9 mouse cellular contexts compared by ENCODE assay signal in genomic region chr11:69633128-69633866, GRCm38 (mm10). TPM values are rescaled to one million over a fixed set of nuclear protein-coding genes. Genes with fewer than 3 reads are reported as not detected.
DNase-seq lines count a peak whose midpoint lies in the region; ATAC-seq and TF ChIP-seq lines count a peak whose summit lies in the region.
"Had no signal": no experiment of that assay in that cellular context is flagged by ENCODE, and none has a peak within 500 bp of the region (broad histone marks: within the 10 kb centered on the region; RNA-seq: fewer than 3 reads in every experiment).

No protein-coding gene starts in this region.

- ATAC-seq in granulocyte monocyte progenitor cell, adult 5-6 weeks (replicated peaks; ENCODE audit: poor library complexity, severe bottlenecking) = peak; percentile 7
- peak; percentile 16; the same call in 1 of the 2 replicates for ATAC-seq in megakaryocyte-erythroid progenitor cell, adult 5-6 weeks (replicated peaks; ENCODE audit: low FRiP score, low TSS enrichment, poor library complexity, severe bottlenecking)

- TF ChIP-seq CTCF in thymus, adult 2 months (IDR thresholded peaks at IDR 0.05; ENCODE audit: borderline replicate concordance, control insufficient read depth, extremely low read depth, insufficient read depth, low read length, poor library complexity) = no peak

- peak overlapping the region; percentile 63 for H3K4me3 ChIP-seq in thymus, adult 2 months (ENCODE audit: control insufficient read depth, insufficient read depth, low read length)

- no peak overlapping the region for H3K27ac ChIP-seq in thymus, adult 2 months (ENCODE audit: control insufficient read depth, insufficient read depth, low read length)

- peaks cover 2% of the 10 kb centered on the region for H3K4me1 ChIP-seq in thymus, adult 2 months (replicated peaks; ENCODE audit: control insufficient read depth, insufficient read depth, low read length)

- H3K27me3 ChIP-seq in thymus, adult 2 months (ENCODE audit: control insufficient read depth, insufficient read depth, low read length) = no peaks in the 10 kb centered on the region

- H3K36me3 ChIP-seq in thymus, adult 2 months (ENCODE audit: control insufficient read depth, insufficient read depth, low read length) = no peaks in the 10 kb centered on the region

- DNase-seq in cerebellum, adult 11 months = peak; percentile 70
- no peak for DNase-seq in cerebellum, postnatal 4 days (ENCODE audit: low spot score in 2 of 2)
- DNase-seq in thymus, adult 2 months = no peak
- no peak for DNase-seq in thymus, postnatal 0 days (ENCODE audit: low spot score)
- DNase-seq in kidney, postnatal 36 days = peak; percentile 63 to 80
- DNase-seq in right cerebral cortex, postnatal 14 days = no peak

- WGBS in thymus, adult 2 months = under 1% methylated on average over 50 of the region's 50 CpGs

- no peak for TF ChIP-seq POLR2A in thymus, adult 2 months (IDR thresholded peaks at IDR 0.05; ENCODE audit: control insufficient read depth, extremely low read depth, insufficient read depth, low read length, poor library complexity)

RNA-seq across cellular contexts. Expression of gene Fxr2, which starts 0.5 kb away (rescaled TPM):
- polyA plus RNA-seq in thymus, adult 2 months (2012; rRNA removed) = 94.1 and 96.0 TPM in 2 replicates
- polyA plus RNA-seq in thymus, postnatal 0 days (2015; fragmentation: Nextera tagmentation; extraction: Ambion mirVana) = 18.4 and 26.6 TPM in 2 replicates
- 47.4 and 65.8 TPM in 2 replicates for total RNA-seq in granulocyte monocyte progenitor cell, adult 5-6 weeks (2014; fragmentation: Nextera tagmentation)
- 34.1 and 37.1 TPM in 2 replicates for total RNA-seq in granulocyte monocyte progenitor cell, adult 5-6 weeks (2017)
- 67.4 and 83.1 TPM in 2 replicates for total RNA-seq in megakaryocyte-erythroid progenitor cell, adult 5-6 weeks (2014; fragmentation: Nextera tagmentation)
- total RNA-seq in megakaryocyte-erythroid progenitor cell, adult 5-6 weeks (2017) = 36.4 and 45.6 TPM in 2 replicates

RNA-seq across cellular contexts. Expression of gene Sat2, which starts 11.5 kb away (rescaled TPM):
- polyA plus RNA-seq in thymus, adult 2 months (2012; rRNA removed) = 0.67 and 0.73 TPM in 2 replicates
- polyA plus RNA-seq in thymus, postnatal 0 days (2015; fragmentation: Nextera tagmentation; extraction: Ambion mirVana) = 3.5 and 4.3 TPM in 2 replicates
- not detected in 2 replicates for total RNA-seq in granulocyte monocyte progenitor cell, adult 5-6 weeks (2014; fragmentation: Nextera tagmentation)
- 1.8 TPM in 1 of 2 replicates, not detected in the other for total RNA-seq in granulocyte monocyte progenitor cell, adult 5-6 weeks (2017)
- total RNA-seq in megakaryocyte-erythroid progenitor cell, adult 5-6 weeks (2014; fragmentation: Nextera tagmentation) = not detected in 2 replicates
- total RNA-seq in megakaryocyte-erythroid progenitor cell, adult 5-6 weeks (2017) = not detected in 2 replicates
- total RNA-seq: hematopoietic stem cell, adult 5-6 weeks had no signal

RNA-seq across cellular contexts. Expression of gene Shbg, which starts 15.6 kb away (rescaled TPM):
- polyA plus RNA-seq in thymus, adult 2 months (2012; rRNA removed) = not detected in 2 replicates
- 0.13 TPM in 1 of 2 replicates, not detected in the other for polyA plus RNA-seq in thymus, postnatal 0 days (2015; fragmentation: Nextera tagmentation; extraction: Ambion mirVana)
- not detected in 2 replicates for total RNA-seq in granulocyte monocyte progenitor cell, adult 5-6 weeks (2014; fragmentation: Nextera tagmentation)
- total RNA-seq in granulocyte monocyte progenitor cell, adult 5-6 weeks (2017) = not detected in 2 replicates
- total RNA-seq in megakaryocyte-erythroid progenitor cell, adult 5-6 weeks (2014; fragmentation: Nextera tagmentation) = not detected in 2 replicates
- total RNA-seq in megakaryocyte-erythroid progenitor cell, adult 5-6 weeks (2017) = not detected in 2 replicates
- total RNA-seq: hematopoietic stem cell, adult 5-6 weeks had no signal

RNA-seq across cellular contexts. Expression of gene Sox15, which starts 21.8 kb away (rescaled TPM):
- polyA plus RNA-seq in thymus, adult 2 months (2012; rRNA removed) = 0.24 and 0.52 TPM in 2 replicates
- 0.15 and 0.22 TPM in 2 replicates for polyA plus RNA-seq in thymus, postnatal 0 days (2015; fragmentation: Nextera tagmentation; extraction: Ambion mirVana)
- total RNA-seq in granulocyte monocyte progenitor cell, adult 5-6 weeks (2014; fragmentation: Nextera tagmentation) = not detected in 2 replicates
- total RNA-seq in granulocyte monocyte progenitor cell, adult 5-6 weeks (2017) = not detected in 2 replicates
- total RNA-seq in megakaryocyte-erythroid progenitor cell, adult 5-6 weeks (2014; fragmentation: Nextera tagmentation) = 0.45 TPM in 1 of 2 replicates, not detected in the other
- total RNA-seq in megakaryocyte-erythroid progenitor cell, adult 5-6 weeks (2017) = not detected in 2 replicates

RNA-seq across cellular contexts. Expression of gene Atp1b2, which starts 27.6 kb away (rescaled TPM):
- polyA plus RNA-seq in thymus, adult 2 months (2012; rRNA removed) = 3.4 and 4.2 TPM in 2 replicates
- polyA plus RNA-seq in thymus, postnatal 0 days (2015; fragmentation: Nextera tagmentation; extraction: Ambion mirVana) = 1.7 and 1.8 TPM in 2 replicates
- 1.7 and 3.0 TPM in 2 replicates for total RNA-seq in granulocyte monocyte progenitor cell, adult 5-6 weeks (2014; fragmentation: Nextera tagmentation)
- 0.10 TPM in 1 of 2 replicates, not detected in the other for total RNA-seq in granulocyte monocyte progenitor cell, adult 5-6 weeks (2017)
- 291 and 408 TPM in 2 replicates for total RNA-seq in megakaryocyte-erythroid progenitor cell, adult 5-6 weeks (2014; fragmentation: Nextera tagmentation)
- total RNA-seq in megakaryocyte-erythroid progenitor cell, adult 5-6 weeks (2017) = 32.8 and 68.9 TPM in 2 replicates

Comparison
In these comparisons a context has a peak if more than half of its experiments do, and no peak if none do; other contexts are left out.
1. DNase-seq: peak in cerebellum, adult 11 months (single experiment) and kidney, postnatal 36 days (2 of 2); none in cerebellum, postnatal 4 days (0 of 2), thymus, adult 2 months (single experiment), thymus, postnatal 0 days (single experiment) and right cerebral cortex, postnatal 14 days (single experiment).